In genomic region chr16:45009634-45010033, GRCm38 (mm10) we compare ENCODE assay signal across 12 mouse cellular contexts.
DNase-seq lines count a peak whose midpoint lies in the region; ATAC-seq and TF ChIP-seq lines count a peak whose summit lies in the region.
"Had no signal": no experiment of that assay in that cellular context is flagged by ENCODE, and none has a peak within 500 bp of the region (broad histone marks: within the 10 kb centered on the region; RNA-seq: fewer than 3 reads in every experiment).

No protein-coding gene starts in this region.

- no peak overlapping the region for H3K4me3 ChIP-seq in heart, postnatal 0 days (ENCODE audit: low read depth, low read length)
- no peak overlapping the region for H3K4me3 ChIP-seq in forebrain, embryonic 13.5 days
- H3K4me3 ChIP-seq in midbrain, embryonic 13.5 days (replicated peaks): no peak overlapping the region
- H3K4me3 ChIP-seq: layer of hippocampus, adult 2 months; limb, embryonic 13.5 days had no signal

- H3K4me2 ChIP-seq in heart, postnatal 0 days (ENCODE audit: low read depth, low read length): no peak overlapping the region
- H3K4me2 ChIP-seq in forebrain, embryonic 13.5 days: no peak overlapping the region
- H3K4me2 ChIP-seq in midbrain, embryonic 13.5 days (replicated peaks): no peak overlapping the region
- H3K4me2 ChIP-seq: limb, embryonic 13.5 days had no signal

- peak; percentile 78 for ATAC-seq in heart, postnatal 0 days (ENCODE audit: insufficient read depth, low read depth)
- no peak for ATAC-seq in frontal cortex, adult (ENCODE audit: low TSS enrichment)
- no peak for ATAC-seq in forebrain, embryonic 13.5 days
- ATAC-seq in midbrain, embryonic 13.5 days: no peak
- ATAC-seq: intestine, embryonic 16.5 days had no signal

- 0 out of 2 replicates have a peak, but pooled peaks have one; percentile 36 for TF ChIP-seq EP300 in heart, postnatal 0 days (IDR thresholded peaks at IDR 0.05; ENCODE audit: low read depth)

- DNase-seq in ovary, adult 18-20 months (ENCODE audit: low spot score): peak; percentile 61
- no peak for DNase-seq in ovary, postnatal 14 days (ENCODE audit: low spot score)
- peak; percentile 73 for DNase-seq in gastrocnemius, postnatal 25 days
- peak; percentile 39 for DNase-seq in heart, postnatal 0 days (ENCODE audit: low spot score)
- DNase-seq in skeletal muscle tissue, adult 2 months (ENCODE audit: low read depth, low spot score): peak; percentile 80

- no peak for TF ChIP-seq CTCF in heart, postnatal 0 days (IDR thresholded peaks at IDR 0.05; ENCODE audit: low read depth)

- H3K36me3 ChIP-seq in heart, postnatal 0 days (replicated peaks; ENCODE audit: control insufficient read depth, insufficient read depth, low read length): no peaks in the 10 kb centered on the region
- H3K36me3 ChIP-seq in forebrain, embryonic 13.5 days (ENCODE audit: poor library complexity, severe bottlenecking): no peaks in the 10 kb centered on the region
- H3K36me3 ChIP-seq in midbrain, embryonic 13.5 days: no peaks in the 10 kb centered on the region
- H3K36me3 ChIP-seq: limb, embryonic 13.5 days had no signal

- H3K4me1 ChIP-seq in heart, postnatal 0 days (ENCODE audit: control insufficient read depth, insufficient read depth): no peaks in the 10 kb centered on the region
- H3K4me1 ChIP-seq in forebrain, embryonic 13.5 days: no peaks in the 10 kb centered on the region
- H3K4me1 ChIP-seq in midbrain, embryonic 13.5 days (replicated peaks): no peaks in the 10 kb centered on the region
- H3K4me1 ChIP-seq: limb, embryonic 13.5 days had no signal

- no peaks in the 10 kb centered on the region for H3K27me3 ChIP-seq in heart, postnatal 0 days (ENCODE audit: control insufficient read depth, insufficient read depth, low read length)
- no peaks in the 10 kb centered on the region for H3K27me3 ChIP-seq in forebrain, embryonic 13.5 days
- H3K27me3 ChIP-seq in midbrain, embryonic 13.5 days: no peaks in the 10 kb centered on the region
- H3K27me3 ChIP-seq: CH12.LX; limb, embryonic 13.5 days had no signal

- H3K27ac ChIP-seq in heart, postnatal 0 days (ENCODE audit: low read depth): peak overlapping the region; percentile 47
- H3K27ac ChIP-seq in forebrain, embryonic 13.5 days: no peak overlapping the region
- H3K27ac ChIP-seq in midbrain, embryonic 13.5 days: no peak overlapping the region
- H3K27ac ChIP-seq: layer of hippocampus, adult 2 months; limb, embryonic 13.5 days had no signal

- 37% methylated on average over 5 of the region's 5 CpGs for WGBS in heart, postnatal 0 days
- WGBS in forebrain, embryonic 13.5 days: 63% methylated on average over 5 of the region's 5 CpGs
- WGBS in midbrain, embryonic 13.5 days: 65% methylated on average over 5 of the region's 5 CpGs

- H3K9me3 ChIP-seq in heart, postnatal 0 days (replicated peaks; ENCODE audit: control insufficient read depth, low read length): no peaks in the 10 kb centered on the region
- H3K9me3 ChIP-seq in forebrain, embryonic 13.5 days (replicated peaks): no peaks in the 10 kb centered on the region
- no peaks in the 10 kb centered on the region for H3K9me3 ChIP-seq in midbrain, embryonic 13.5 days
- H3K9me3 ChIP-seq: limb, embryonic 13.5 days had no signal

- no peak overlapping the region for H3K9ac ChIP-seq in heart, postnatal 0 days (replicated peaks; ENCODE audit: low read depth, low read length)
- no peak overlapping the region for H3K9ac ChIP-seq in forebrain, embryonic 13.5 days
- H3K9ac ChIP-seq in midbrain, embryonic 13.5 days (replicated peaks): no peak overlapping the region
- H3K9ac ChIP-seq: limb, embryonic 13.5 days had no signal
